Mouse (Mus musculus): Measurements from ENCODE around the gene Guca1a. TPM values are rescaled to one million over a fixed set of nuclear protein-coding genes. Genes with fewer than 3 reads are reported as not detected.
A peak's percentile ranks its signal among the peaks of the same experiment; 100 is the strongest.

Guca1a gene
- 3.2 and 3.8 TPM in 2 replicates for polyA plus RNA-seq (2016; fragmentation: Nextera tagmentation; extraction: Ambion mirVana)

- Histone ChIP-seq H3K9me3 (replicated peaks) (no peaks in the 10 kb centered on the region), H3K36me3 (no peaks in the 10 kb centered on the region), H3K4me1 (replicated peaks) (0 out of 2 replicates have a peak, but pooled peaks cover 2% of the 10 kb centered on the region), H3K27ac (ENCODE audit: poor library complexity, severe bottlenecking) (no peak within 1 kb of the TSS), H3K4me3 (no peak within 1 kb of the TSS), H3K9ac (no peak within 1 kb of the TSS), H3K4me2 (no peak within 1 kb of the TSS), H3K27me3 (replicated peaks) (peaks cover 46% of the 10 kb centered on the region)
- 55% methylated on average over 10 of the region's 10 CpGs for WGBS
- no peak for ATAC-seq (ENCODE audit: insufficient number of reproducible peaks, low FRiP score)
These were observed at the start of gene Guca1a for GRCm38 (mm10) chr17:47400451-47400850. TSS of gene Guca1a (minus strand) at chr17:47400584.

GRCm38 (mm10) chr17:47449432-47449831 lies 49.0 kb upstream of the Guca1a start:
- WGBS: 67% methylated on average over 5 of the region's 5 CpGs

GRCm38 (mm10) chr17:47448523-47449372 lies 48.4 kb upstream of the Guca1a start:
- peak overlapping the region; percentile 7; the same call in 1 of the 2 replicates for H3K9ac ChIP-seq
- H3K4me1 ChIP-seq (replicated peaks): peaks cover 85% of the 10 kb centered on the region
- H3K4me3 ChIP-seq: no peak overlapping the region
- H3K36me3 ChIP-seq: no peaks in the 10 kb centered on the region
- 33% methylated on average over 8 of the region's 8 CpGs for WGBS
- ATAC-seq (ENCODE audit: insufficient number of reproducible peaks, low FRiP score): no peak
- H3K27me3 ChIP-seq (replicated peaks): no peaks in the 10 kb centered on the region
- H3K4me2 ChIP-seq: no peak overlapping the region
- peak overlapping the region; percentile 84 for H3K27ac ChIP-seq (ENCODE audit: poor library complexity, severe bottlenecking)
- H3K9me3 ChIP-seq (replicated peaks): no peaks in the 10 kb centered on the region

More at GRCm38 (mm10) chr17:47449432-47449831, 49.0 kb upstream of the Guca1a start:
- Histone ChIP-seq H3K4me3 (no peak overlapping the region), H3K27ac (ENCODE audit: poor library complexity, severe bottlenecking) (peak overlapping the region; percentile 84), H3K9ac (no peak overlapping the region), H3K4me2 (no peak overlapping the region), H3K36me3 (no peaks in the 10 kb centered on the region), H3K27me3 (replicated peaks) (no peaks in the 10 kb centered on the region), H3K4me1 (replicated peaks) (peaks cover 83% of the 10 kb centered on the region), H3K9me3 (replicated peaks) (no peaks in the 10 kb centered on the region)
- ATAC-seq (ENCODE audit: insufficient number of reproducible peaks, low FRiP score): no peak

GRCm38 (mm10) chr17:47446561-47446960 lies 46.2 kb upstream of the Guca1a start:
- no peak overlapping the region for H3K4me3 ChIP-seq

GRCm38 (mm10) chr17:47446025-47446424 lies 45.6 kb upstream of the Guca1a start:
- Histone ChIP-seq H3K4me3 (no peak overlapping the region), H3K27me3 (replicated peaks) (no peaks in the 10 kb centered on the region), H3K36me3 (no peaks in the 10 kb centered on the region), H3K9ac (no peak overlapping the region), H3K4me2 (no peak overlapping the region), H3K4me1 (replicated peaks) (peaks cover 86% of the 10 kb centered on the region), H3K9me3 (replicated peaks) (no peaks in the 10 kb centered on the region), H3K27ac (ENCODE audit: poor library complexity, severe bottlenecking) (peak overlapping the region; percentile 79)
- 0 out of 2 replicates have a peak, but pooled peaks have one; percentile 19 for ATAC-seq (ENCODE audit: insufficient number of reproducible peaks, low FRiP score)
- WGBS: 22% methylated on average over 9 of the region's 9 CpGs

More at GRCm38 (mm10) chr17:47446561-47446960, 46.2 kb upstream of the Guca1a start:
- Histone ChIP-seq H3K36me3 (no peaks in the 10 kb centered on the region), H3K27ac (ENCODE audit: poor library complexity, severe bottlenecking) (peak overlapping the region; percentile 79), H3K27me3 (replicated peaks) (no peaks in the 10 kb centered on the region), H3K4me2 (no peak overlapping the region), H3K9ac (no peak overlapping the region), H3K4me1 (replicated peaks) (peaks cover 86% of the 10 kb centered on the region), H3K9me3 (replicated peaks) (no peaks in the 10 kb centered on the region)
- WGBS: 72% methylated on average over 11 of the region's 11 CpGs
- no peak for ATAC-seq (ENCODE audit: insufficient number of reproducible peaks, low FRiP score)

GRCm38 (mm10) chr17:47445518-47445917 lies 45.1 kb upstream of the Guca1a start:
- Histone ChIP-seq H3K27ac (ENCODE audit: poor library complexity, severe bottlenecking) (peak overlapping the region; percentile 79; the same call in 1 of the 2 replicates), H3K9ac (no peak overlapping the region)
- ATAC-seq (ENCODE audit: insufficient number of reproducible peaks, low FRiP score): no peak

GRCm38 (mm10) chr17:47444113-47444512 lies 43.7 kb upstream of the Guca1a start:
- Histone ChIP-seq H3K9ac (peak overlapping the region; percentile 6; the same call in 1 of the 2 replicates), H3K27me3 (replicated peaks) (no peaks in the 10 kb centered on the region), H3K9me3 (replicated peaks) (no peaks in the 10 kb centered on the region), H3K4me3 (no peak overlapping the region), H3K27ac (ENCODE audit: poor library complexity, severe bottlenecking) (peak overlapping the region; percentile 48), H3K4me2 (no peak overlapping the region), H3K36me3 (no peaks in the 10 kb centered on the region), H3K4me1 (replicated peaks) (peaks cover 86% of the 10 kb centered on the region)
- WGBS: 41% methylated on average over 6 of the region's 6 CpGs
- ATAC-seq (ENCODE audit: insufficient number of reproducible peaks, low FRiP score): no peak

More at GRCm38 (mm10) chr17:47445518-47445917, 45.1 kb upstream of the Guca1a start:
- 43% methylated on average over 11 of the region's 11 CpGs for WGBS
- H3K27me3 ChIP-seq (replicated peaks): no peaks in the 10 kb centered on the region
- H3K4me1 ChIP-seq (replicated peaks): peaks cover 86% of the 10 kb centered on the region
- H3K36me3 ChIP-seq: no peaks in the 10 kb centered on the region
- no peak overlapping the region for H3K4me2 ChIP-seq
- no peak overlapping the region for H3K4me3 ChIP-seq
- no peaks in the 10 kb centered on the region for H3K9me3 ChIP-seq (replicated peaks)

GRCm38 (mm10) chr17:47442271-47442670 lies 41.9 kb upstream of the Guca1a start:
- Histone ChIP-seq H3K4me1 (replicated peaks) (peaks cover 85% of the 10 kb centered on the region), H3K27ac (ENCODE audit: poor library complexity, severe bottlenecking) (no peak overlapping the region), H3K27me3 (replicated peaks) (no peaks in the 10 kb centered on the region), H3K4me2 (no peak overlapping the region), H3K9me3 (replicated peaks) (no peaks in the 10 kb centered on the region), H3K36me3 (no peaks in the 10 kb centered on the region), H3K4me3 (no peak overlapping the region), H3K9ac (no peak overlapping the region)
- WGBS: 67% methylated on average over 3 of the region's 3 CpGs
- ATAC-seq (ENCODE audit: insufficient number of reproducible peaks, low FRiP score): no peak

- ATAC-seq (ENCODE audit: insufficient number of reproducible peaks, low FRiP score): no peak
- no peaks in the 10 kb centered on the region for H3K9me3 ChIP-seq (replicated peaks)
- peak overlapping the region; percentile 34; the same call in 1 of the 2 replicates for H3K9ac ChIP-seq
- peak overlapping the region; percentile 79 for H3K27ac ChIP-seq (ENCODE audit: poor library complexity, severe bottlenecking)
- no peak overlapping the region for H3K4me3 ChIP-seq
- H3K4me2 ChIP-seq: no peak overlapping the region
- WGBS: 39% methylated on average over 19 of the region's 19 CpGs
- peaks cover 86% of the 10 kb centered on the region for H3K4me1 ChIP-seq (replicated peaks)
- H3K36me3 ChIP-seq: no peaks in the 10 kb centered on the region
- H3K27me3 ChIP-seq (replicated peaks): no peaks in the 10 kb centered on the region
These were observed 41.1 kb upstream of the Guca1a start for GRCm38 (mm10) chr17:47441296-47442051.

GRCm38 (mm10) chr17:47440359-47440890 lies 40.0 kb upstream of the Guca1a start:
- no peak overlapping the region for H3K4me2 ChIP-seq
- H3K36me3 ChIP-seq: no peaks in the 10 kb centered on the region
- 14% methylated on average over 9 of the region's 9 CpGs for WGBS
- ATAC-seq (ENCODE audit: insufficient number of reproducible peaks, low FRiP score): no peak
- H3K9me3 ChIP-seq (replicated peaks): no peaks in the 10 kb centered on the region
- peak overlapping the region; percentile 79 for H3K27ac ChIP-seq (ENCODE audit: poor library complexity, severe bottlenecking)
- H3K27me3 ChIP-seq (replicated peaks): no peaks in the 10 kb centered on the region
- no peak overlapping the region for H3K4me3 ChIP-seq
- H3K4me1 ChIP-seq (replicated peaks): peaks cover 75% of the 10 kb centered on the region
- H3K9ac ChIP-seq: no peak overlapping the region
